Mouse (Mus musculus) inflammation-experienced regulatory T-cells, adult 16 weeks (primary cell): ENCODE results near the gene Gm3642. TPM values are rescaled to one million over a fixed set of nuclear protein-coding genes. Genes with fewer than 3 reads are reported as not detected.

Experiments
- polyA plus RNA-seq: library from polyadenylated mRNA; unstranded; fragments of 100-300 nt; shearing (Covaris generic); gene quantifications from one replicate; pipeline ENCODE4 v1.2.1, GENCODE M21; 2017

The Gm3642 gene
- polyA plus RNA-seq: not detected

GRCm38 (mm10) chr14:6840211-6840610, at the start of gene Gm3642:
Gm3642 (minus strand) TSS chr14:6840311.

GRCm38 (mm10) chr14:6889521-6890012, 49.5 kb upstream of the Gm3642 start, which contains the start of gene Gm3667:
Gm3667 (minus strand) TSS chr14:6889962.

Other genes starting within 250 kb of the Gm3642 start
- not detected for gene Gm3629, start 249.7 kb downstream of the Gm3642 start, polyA plus RNA-seq
- gene Gm3460, start 217.9 kb downstream of the Gm3642 start, polyA plus RNA-seq: not detected
- not detected for gene Gm10251, start 156.1 kb downstream of the Gm3642 start, polyA plus RNA-seq
- gene Gm8050, start 120.1 kb downstream of the Gm3642 start, polyA plus RNA-seq: not detected
- gene Gm3636, start 98.0 kb downstream of the Gm3642 start, polyA plus RNA-seq: 18.8 TPM
- gene Gm8362, start 65.9 kb downstream of the Gm3642 start, polyA plus RNA-seq: not detected
- gene Gm3667, start 49.7 kb upstream of the Gm3642 start, polyA plus RNA-seq: 11.2 TPM
- not detected for gene Gm6356, start 133.5 kb upstream of the Gm3642 start, polyA plus RNA-seq
- 2.4 TPM for gene Gm10406, start 187.1 kb upstream of the Gm3642 start, polyA plus RNA-seq
- not detected for gene Gm3685, start 204.7 kb upstream of the Gm3642 start, polyA plus RNA-seq